Mouse (Mus musculus): ENCODE data around the gene Masp2.

The Masp2 gene

DNA sequence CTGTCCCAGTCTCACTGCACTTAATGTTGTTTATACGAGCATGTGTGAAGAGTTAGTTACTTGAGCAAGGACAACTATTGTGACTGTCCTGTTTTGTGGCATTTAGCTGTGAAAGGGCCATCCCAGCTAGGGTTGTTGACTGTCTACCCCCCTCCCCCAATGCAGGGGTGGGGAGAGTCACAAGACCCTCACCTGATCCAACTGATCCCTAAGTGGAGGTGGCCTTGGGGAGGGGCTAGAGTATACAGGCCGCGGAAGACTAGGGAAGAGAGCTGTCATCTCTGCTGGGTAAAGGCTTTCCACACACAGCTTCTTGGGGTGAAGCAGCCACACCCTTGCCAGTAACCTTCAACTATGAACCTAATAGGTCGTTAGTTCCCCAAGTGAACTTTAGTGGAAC, 2.0 kb upstream of the Masp2 start:
- no peak for DNase-seq (ENCODE audit: low read depth, low spot score)

DNA sequence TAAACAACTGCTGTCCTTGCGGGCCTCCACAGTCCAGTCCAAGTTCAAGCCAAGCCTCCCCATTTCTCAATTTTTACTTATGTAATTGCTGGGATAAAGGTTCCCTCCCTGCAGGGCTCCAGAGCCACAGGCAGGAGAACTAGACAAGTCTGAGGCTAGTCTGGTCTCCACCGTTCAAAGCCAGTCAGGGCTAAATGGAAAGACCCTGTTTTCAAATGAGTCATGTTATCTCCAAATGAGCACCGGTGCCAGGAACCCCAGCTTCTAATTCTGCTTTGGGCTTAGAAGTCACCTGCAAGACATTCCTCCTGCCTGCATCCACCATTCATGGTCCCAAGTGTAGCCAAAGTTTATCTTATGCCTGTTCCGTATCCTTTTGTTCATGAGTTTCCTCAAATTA, 483 bp upstream of the Masp2 start:
- DNase-seq (ENCODE audit: low read depth, low spot score): no peak

GRCm38 (mm10) chr4:148603376-148604139, 1.2 kb downstream of the Masp2 start:
- DNase-seq (ENCODE audit: low read depth, low spot score): no peak

GRCm38 (mm10) chr4:148604141-148604540, 1.8 kb downstream of the Masp2 start:
- DNase-seq (ENCODE audit: low read depth, low spot score): no peak

GRCm38 (mm10) chr4:148604541-148605165, 2.3 kb downstream of the Masp2 start:
- DNase-seq (ENCODE audit: low read depth, low spot score): peak; percentile 39

DNA sequence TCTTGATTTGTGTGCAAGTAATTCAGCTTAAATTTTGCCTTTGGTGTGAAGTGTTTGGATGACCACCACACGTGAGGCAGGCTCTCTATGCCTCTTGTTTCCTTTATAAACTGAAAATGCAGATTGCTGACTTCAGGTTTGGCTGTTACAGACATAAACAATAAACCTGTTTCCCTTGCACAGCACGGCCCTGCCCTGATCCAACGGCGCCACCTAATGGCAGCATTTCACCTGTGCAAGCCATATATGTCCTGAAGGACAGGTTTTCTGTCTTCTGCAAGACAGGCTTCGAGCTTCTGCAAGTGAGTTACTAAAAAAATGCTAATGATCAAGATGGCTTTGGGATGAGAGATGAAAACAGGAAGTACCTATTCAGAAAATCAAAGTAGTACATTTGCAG, 5.4 kb downstream of the Masp2 start:
- peak; percentile 46 for DNase-seq (ENCODE audit: low read depth, low spot score)

DNA sequence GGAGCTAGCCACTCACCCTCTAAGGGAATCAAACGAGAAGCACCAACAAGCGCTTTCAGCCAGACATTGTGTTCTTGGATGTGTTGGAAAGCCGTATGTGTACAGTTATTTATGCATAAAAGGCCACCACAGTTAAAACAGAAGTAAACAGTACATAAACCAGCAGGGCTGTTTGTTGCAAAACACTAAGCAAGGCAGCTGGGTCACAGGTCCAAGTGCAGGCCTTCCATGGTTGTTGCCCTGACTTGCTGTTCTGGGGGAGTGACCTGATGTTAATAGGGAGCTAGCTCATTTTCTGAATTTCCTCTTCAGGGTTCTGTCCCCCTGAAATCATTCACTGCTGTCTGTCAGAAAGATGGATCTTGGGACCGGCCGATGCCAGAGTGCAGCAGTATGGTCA, 7.5 kb downstream of the Masp2 start:
- DNase-seq (ENCODE audit: low read depth, low spot score): no peak

DNA sequence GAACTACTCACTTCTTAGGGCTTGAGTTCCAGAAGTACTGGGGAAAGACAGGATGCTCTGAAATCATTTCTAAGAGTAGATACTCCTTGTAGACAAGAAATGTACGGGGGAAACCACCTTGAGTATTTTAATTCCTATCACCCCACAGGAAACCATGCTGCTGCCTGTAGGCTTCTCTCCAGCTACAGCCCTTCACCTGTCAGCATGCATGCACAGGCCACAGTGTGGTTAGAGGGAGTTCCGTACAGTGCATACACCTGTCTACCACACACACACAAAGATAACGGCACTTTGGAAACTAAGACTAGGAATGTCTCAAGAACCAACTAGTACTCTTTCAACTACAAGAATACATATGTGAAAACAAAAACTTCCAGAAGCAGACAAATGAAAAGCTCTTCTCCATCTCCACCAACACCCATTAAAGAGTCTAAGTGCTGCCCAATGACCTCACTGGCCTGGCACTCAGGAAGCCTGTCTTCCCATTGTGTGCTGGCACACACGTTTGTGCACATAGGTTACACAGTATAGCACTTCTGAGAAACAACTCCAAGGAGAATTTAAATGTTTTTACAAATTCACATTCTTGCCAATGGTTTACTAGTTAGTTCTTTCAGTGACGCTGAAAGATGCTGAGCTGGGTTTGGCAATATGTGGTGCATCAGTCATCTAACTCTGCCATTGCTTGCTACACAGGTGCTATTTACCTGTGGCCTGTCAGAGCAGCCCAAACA, 8.4 kb downstream of the Masp2 start:
- DNase-seq (ENCODE audit: low read depth, low spot score): no peak

GRCm38 (mm10) chr4:148612557-148612956, 10.2 kb downstream of the Masp2 start:
- DNase-seq (ENCODE audit: low read depth, low spot score): no peak

DNA sequence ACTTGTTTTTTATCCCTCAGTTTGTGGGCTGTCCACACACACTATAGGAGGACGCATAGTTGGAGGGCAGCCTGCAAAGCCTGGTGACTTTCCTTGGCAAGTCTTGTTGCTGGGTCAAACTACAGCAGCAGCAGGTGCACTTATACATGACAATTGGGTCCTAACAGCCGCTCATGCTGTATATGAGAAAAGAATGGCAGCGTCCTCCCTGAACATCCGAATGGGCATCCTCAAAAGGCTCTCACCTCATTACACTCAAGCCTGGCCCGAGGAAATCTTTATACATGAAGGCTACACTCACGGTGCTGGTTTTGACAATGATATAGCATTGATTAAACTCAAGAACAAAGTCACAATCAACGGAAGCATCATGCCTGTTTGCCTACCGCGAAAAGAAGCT, 11.4 kb downstream of the Masp2 start:
- DNase-seq (ENCODE audit: low read depth, low spot score): no peak

DNA sequence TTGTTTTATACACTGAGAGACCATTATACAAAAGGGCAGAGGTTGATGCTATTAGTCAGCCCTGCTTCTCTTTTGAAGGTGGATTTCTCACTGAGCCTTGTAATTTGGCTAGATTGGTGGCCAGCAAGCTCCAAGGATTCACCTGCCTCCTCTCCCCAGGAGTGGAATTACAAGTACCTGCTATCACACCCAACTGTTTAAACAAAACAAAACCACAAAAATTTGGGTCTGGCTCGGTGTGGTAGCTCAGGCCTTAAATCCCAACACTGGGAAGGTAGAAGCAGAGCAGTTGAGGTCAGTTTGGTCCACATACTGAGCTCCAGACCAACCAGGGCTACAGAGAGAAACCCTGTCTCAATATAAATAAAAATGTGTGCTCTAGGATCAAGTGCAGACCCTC, 17.5 kb downstream of the Masp2 start:
- no peak for DNase-seq (ENCODE audit: low read depth, low spot score)

GRCm38 (mm10) chr4:148620718-148621117, 18.4 kb downstream of the Masp2 start:
- DNase-seq (ENCODE audit: low read depth, low spot score): no peak

- no peak for DNase-seq (ENCODE audit: low read depth, low spot score)
Observed at GRCm38 (mm10) chr4:148622485-148622884, 20.1 kb downstream of the Masp2 start.

GRCm38 (mm10) chr4:148623609-148624008, 21.3 kb downstream of the Masp2 start:
- no peak for DNase-seq (ENCODE audit: low read depth, low spot score)

GRCm38 (mm10) chr4:148625010-148625409, 22.7 kb downstream of the Masp2 start:
- DNase-seq (ENCODE audit: low read depth, low spot score): no peak

- DNase-seq (ENCODE audit: low read depth, low spot score): peak; percentile 20
Observed at GRCm38 (mm10) chr4:148625756-148626622, 23.6 kb downstream of the Masp2 start.

GRCm38 (mm10) chr4:148626623-148627185, 24.4 kb downstream of the Masp2 start, which contains the start of gene Tardbp:
TSS of gene Tardbp (minus strand) at chr4:148627019.
- DNase-seq (ENCODE audit: low read depth, low spot score): peak; percentile 93

- no peak for DNase-seq (ENCODE audit: low read depth, low spot score)
Observed at GRCm38 (mm10) chr4:148627246-148627645, 24.9 kb downstream of the Masp2 start.

DNA sequence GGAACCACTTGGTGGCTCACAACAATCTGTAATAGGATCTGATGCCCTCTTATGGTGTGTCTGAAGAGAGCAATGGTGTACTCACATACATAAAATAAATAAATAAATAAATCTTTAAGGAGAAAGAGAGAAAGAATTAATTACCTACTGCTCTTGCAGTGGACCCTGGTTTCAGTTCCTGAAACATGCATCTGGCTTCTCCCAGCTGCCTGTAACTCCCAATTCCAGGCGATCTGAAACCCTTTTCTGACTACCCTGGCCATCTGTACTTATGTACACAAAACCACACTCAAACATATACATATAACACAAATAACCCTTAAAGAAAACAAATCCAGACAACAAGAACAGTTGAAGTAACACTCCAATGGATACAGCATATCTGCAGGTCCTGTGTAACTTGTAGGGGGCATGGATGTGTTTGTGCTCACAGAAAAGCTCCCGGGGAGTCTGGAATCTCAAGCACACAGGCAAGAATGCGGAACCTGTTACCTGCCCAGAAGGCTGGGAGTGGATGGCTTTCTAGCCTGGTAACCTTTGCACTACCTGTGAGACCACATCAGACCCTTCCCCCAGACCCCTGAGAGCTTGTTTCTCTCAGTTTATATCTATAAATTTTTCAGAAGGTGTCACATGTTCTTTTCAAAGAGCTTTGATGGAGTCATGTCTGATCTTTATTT, 29.8 kb downstream of the Masp2 start:
- no peak for DNase-seq (ENCODE audit: low read depth, low spot score)

DNA sequence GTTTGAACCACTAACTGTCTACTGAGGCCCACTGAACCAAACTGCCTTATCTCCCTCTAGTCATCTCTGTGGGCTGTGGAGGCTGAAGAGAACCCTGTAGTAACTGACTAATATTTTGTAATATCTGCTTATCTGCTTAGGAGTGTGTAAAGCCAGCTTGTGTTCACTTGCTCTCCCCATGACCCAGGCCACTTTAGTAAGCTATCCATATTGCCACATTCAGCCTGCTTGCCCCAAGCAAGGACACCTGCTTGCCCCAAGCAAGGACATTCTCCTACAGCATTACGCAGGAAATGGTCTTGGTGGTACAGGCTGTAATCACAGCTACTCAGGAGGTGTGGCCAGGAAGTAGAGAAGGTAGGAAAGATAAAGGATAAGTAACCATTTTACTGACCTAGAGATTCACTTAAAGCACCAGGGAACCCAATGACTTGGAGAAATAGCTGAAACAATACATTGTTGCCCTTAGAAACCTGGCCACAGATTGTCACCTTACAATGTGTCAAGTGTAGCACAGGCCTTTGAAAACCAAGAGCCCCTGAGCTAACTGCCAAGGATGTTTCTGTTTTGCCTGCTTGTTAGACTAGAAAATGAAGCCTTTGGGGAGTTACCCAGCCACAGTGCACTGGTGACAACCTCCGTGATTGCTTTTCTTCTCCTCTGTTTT, 31.2 kb downstream of the Masp2 start:
- no peak for DNase-seq (ENCODE audit: low read depth, low spot score)

Data from embryo, embryonic 11.5 days (tissue).